Mouse (Mus musculus) liver, embryonic 13.5 days (tissue): ENCODE measurements around the gene Gm10139. TPM values are rescaled to one million over a fixed set of nuclear protein-coding genes. Genes with fewer than 3 reads are reported as not detected.
"Not testable (repeated sequence)": the region's sequence is repeated elsewhere in the genome, so short reads cannot be mapped to it uniquely, and the experiment has no call there.

Experiments used
- ATAC-seq: fragments of 200-750 bp; cut with Nextera tagmentation; 2 replicates; pipeline ENCODE4 v1.8.0; 2017; ENCODE audit warnings: low read depth, mild to moderate bottlenecking, moderate number of reproducible peaks, moderate library complexity
- DNase-seq: peaks from one replicate; pipeline ENCODE4 v3.0.0; 2022
- H3K27ac ChIP-seq: fragments of 300-500 bp; sonication (generic); 2 replicates; pipeline ENCODE4 v1.5.1; 2015; ENCODE audit warnings: moderate library complexity, mild to moderate bottlenecking, inconsistent platforms
- H3K27me3 ChIP-seq: fragments of 300-500 bp; sonication (generic); 2 replicates; pipeline ENCODE4 v1.6.1; 2015; ENCODE audit warnings: mild to moderate bottlenecking, inconsistent platforms
- H3K36me3 ChIP-seq: fragments of 300-500 bp; sonication (generic); 2 replicates; pipeline ENCODE4 v1.6.1; 2015; ENCODE audit warnings: mild to moderate bottlenecking, inconsistent platforms
- H3K4me1 ChIP-seq: fragments of 300-500 bp; sonication (generic); replicated peaks from 2 replicates; pipeline ENCODE4 v1.6.1; 2015; ENCODE audit warnings: inconsistent platforms
- H3K4me2 ChIP-seq: fragments of 300-500 bp; sonication (generic); 2 replicates; pipeline ENCODE4 v1.6.1; 2015; ENCODE audit warnings: inconsistent platforms, mild to moderate bottlenecking, moderate library complexity
- H3K4me3 ChIP-seq: fragments of 300-500 bp; sonication (generic); replicated peaks from 2 replicates; pipeline ENCODE4 v1.5.1; 2015; ENCODE audit warnings: mild to moderate bottlenecking, inconsistent platforms
- H3K9ac ChIP-seq: fragments of 300-500 bp; sonication (generic); 2 replicates; pipeline ENCODE4 v1.6.1; 2015; ENCODE audit warnings: mild to moderate bottlenecking, inconsistent platforms
- H3K9me3 ChIP-seq: fragments of 300-500 bp; sonication (generic); replicated peaks from 2 replicates; pipeline ENCODE4 v1.6.1; 2016; ENCODE audit warnings: inconsistent platforms
- WGBS: fragments of 180-500 bp; shearing (Covaris S2); methylation state at CpG from one replicate; pipeline ENCODE4 v1.1.7; 2015; ENCODE audit not compliant: insufficient replicate concordance; 5-methylcytosine and 5-hydroxymethylcytosine counted together
- polyA plus RNA-seq: library from polyadenylated mRNA; unstranded; fragments of >200 nt; fragmentation: Nextera tagmentation; extraction: Ambion mirVana; gene quantifications from 2 replicates; pipeline ENCODE4 v1.2.1, GENCODE M21; 2015

Gene Gm10139
- not detected in 2 replicates for polyA plus RNA-seq

DNA sequence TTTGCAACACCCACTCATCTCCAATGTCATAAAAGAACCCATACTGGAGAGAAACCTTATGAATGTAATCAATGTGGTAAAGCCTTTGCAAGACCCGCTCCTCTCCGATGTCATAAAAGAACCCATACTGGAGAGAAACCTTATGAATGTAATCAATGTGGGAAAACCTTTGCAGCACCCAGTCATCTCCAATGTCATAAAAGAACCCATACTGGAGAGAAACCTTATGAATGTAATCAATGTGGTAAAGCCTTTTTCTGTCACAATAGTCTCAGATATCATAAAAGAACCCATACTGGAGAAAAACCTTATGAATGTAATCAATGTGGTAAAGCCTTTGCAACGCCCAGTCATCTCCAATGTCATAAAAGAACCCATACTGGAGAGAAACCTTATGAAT is at the start of gene Gm10139:
Gm10139 (plus strand) TSS at position 301 of the 400 bp plus-strand sequence.
- 41% methylated on average over 1 of the region's 3 CpGs for WGBS
- not testable (repeated sequence) for H3K9me3 ChIP-seq, H3K27ac ChIP-seq, H3K27me3 ChIP-seq, DNase-seq, H3K9ac ChIP-seq, H3K4me2 ChIP-seq, H3K36me3 ChIP-seq, ATAC-seq, H3K4me3 ChIP-seq, H3K4me1 ChIP-seq

DNA sequence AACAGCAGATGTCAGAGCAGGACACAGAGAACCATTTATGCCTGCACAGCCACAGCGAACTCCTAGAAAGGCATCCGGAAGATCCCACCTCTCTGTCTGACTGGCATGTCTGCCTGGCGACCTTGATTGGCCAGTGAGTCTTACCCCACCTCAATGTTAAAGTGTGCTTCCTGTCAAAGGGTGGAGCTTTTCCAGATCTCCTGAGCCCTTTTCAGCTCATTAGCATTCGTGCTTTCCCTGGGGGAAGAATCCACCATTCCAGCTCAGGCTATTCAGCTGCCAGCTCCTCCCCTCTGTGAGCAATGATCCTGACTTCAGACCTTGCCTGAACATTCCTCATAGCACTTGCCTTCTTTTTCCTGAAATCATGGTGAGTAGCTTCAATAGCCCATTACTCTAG is 45.2 kb downstream of the Gm10139 start:
- not testable (repeated sequence) for H3K4me1 ChIP-seq, H3K27ac ChIP-seq, H3K27me3 ChIP-seq, H3K36me3 ChIP-seq, ATAC-seq, H3K9me3 ChIP-seq, H3K4me3 ChIP-seq, H3K9ac ChIP-seq, DNase-seq, H3K4me2 ChIP-seq
- 54% methylated on average over 4 of the region's 4 CpGs for WGBS

Other genes starting within 250 kb of the Gm10139 start
- gene Zfp369, start 233.9 kb upstream of the Gm10139 start, polyA plus RNA-seq: 3.5 and 3.7 TPM in 2 replicates